Mouse (Mus musculus): ENCODE measurements around the gene Trpm4.
A peak's percentile ranks its signal among the peaks of the same experiment; 100 is the strongest.

GRCm38 (mm10) chr7:45341303-45341702, 7.7 kb upstream of the Trpm4 start:
- TF ChIP-seq POLR2A (IDR thresholded peaks at IDR 0.05; ENCODE audit: extremely low read depth, insufficient read depth, low read length) (no peak), CTCF (IDR thresholded peaks at IDR 0.05; ENCODE audit: low read depth, low read length) (peak; percentile 63)
